Mouse (Mus musculus) embryonic fibroblast, embryonic 13.5 days (primary cell): ENCODE measurements around the gene Atp13a2. TPM values are rescaled to one million over a fixed set of nuclear protein-coding genes. Genes with fewer than 3 reads are reported as not detected.
A peak's percentile ranks its signal among the peaks of the same experiment; 100 is the strongest.

Source experiments
- H3K27ac ChIP-seq: 2 replicates; pipeline ENCODE4 v1.5.1; 2012; ENCODE audit warnings: low read length, control low read depth, inconsistent platforms; ENCODE audit not compliant: insufficient read depth
- H3K4me1 ChIP-seq: 2 replicates; pipeline ENCODE4 v1.6.1; 2011; ENCODE audit warnings: low read length; ENCODE audit not compliant: control insufficient read depth, insufficient read depth
- H3K4me3 ChIP-seq: 2 replicates; pipeline ENCODE4 v1.5.1; 2011; ENCODE audit warnings: mild to moderate bottlenecking, control low read depth, low read length; ENCODE audit not compliant: insufficient read depth
- CTCF ChIP-seq: IDR thresholded peaks from 2 replicates; pipeline ENCODE4 v1.5.1; 2011; ENCODE audit warnings: mild to moderate bottlenecking, control low read depth, low read length, moderate library complexity, borderline replicate concordance; ENCODE audit not compliant: insufficient read depth
- POLR2A ChIP-seq: IDR thresholded peaks from 2 replicates; pipeline ENCODE4 v1.6.1; 2011; ENCODE audit warnings: low read depth, mild to moderate bottlenecking, control low read depth, low read length, moderate library complexity
- polyA plus RNA-seq: library from polyadenylated mRNA; stranded (reverse); fragments of >200 nt; gene quantifications from 2 replicates; pipeline ENCODE4 v1.2.4, GENCODE M21; 2011; ENCODE audit warnings: low read depth; ENCODE audit not compliant: missing spikeins, insufficient read length

Gene Atp13a2
- polyA plus RNA-seq, 1 experiment: 16.6 TPM

GRCm38 (mm10) chr4:141024992-141025391, 38.3 kb downstream of the Atp13a2 start:
- no peak overlapping the region for H3K27ac ChIP-seq
- no peaks in the 10 kb centered on the region for H3K4me1 ChIP-seq
- H3K4me3 ChIP-seq: no peak overlapping the region
- TF ChIP-seq POLR2A (no peak), CTCF (no peak)

GRCm38 (mm10) chr4:141030541-141031206, 44.0 kb downstream of the Atp13a2 start:
- TF ChIP-seq POLR2A (no peak), CTCF (no peak)
- Histone ChIP-seq H3K27ac (no peak overlapping the region), H3K4me3 (no peak overlapping the region), H3K4me1 (no peaks in the 10 kb centered on the region)

GRCm38 (mm10) chr4:141031733-141032132, 45.1 kb downstream of the Atp13a2 start:
- no peak overlapping the region for H3K27ac ChIP-seq

GRCm38 (mm10) chr4:141033606-141034549, 47.2 kb downstream of the Atp13a2 start:
- H3K27ac ChIP-seq: no peak overlapping the region
- TF ChIP-seq POLR2A (no peak), CTCF (no peak)
- no peaks in the 10 kb centered on the region for H3K4me1 ChIP-seq
- H3K4me3 ChIP-seq: no peak overlapping the region

More at GRCm38 (mm10) chr4:141031733-141032132, 45.1 kb downstream of the Atp13a2 start:
- TF ChIP-seq POLR2A (no peak), CTCF (peak; percentile 92)
- Histone ChIP-seq H3K4me1 (no peaks in the 10 kb centered on the region), H3K4me3 (no peak overlapping the region)

- Histone ChIP-seq H3K4me1 (no peaks in the 10 kb centered on the region), H3K4me3 (no peak overlapping the region), H3K27ac (no peak overlapping the region)
- no peak for TF ChIP-seq POLR2A
- no peak for TF ChIP-seq CTCF
These were observed 54.4 kb downstream of the Atp13a2 start for GRCm38 (mm10) chr4:141041117-141041516.

- no peak overlapping the region for H3K4me3 ChIP-seq
- peak; percentile 89 for TF ChIP-seq CTCF
- no peak for TF ChIP-seq POLR2A
- H3K4me1 ChIP-seq: no peaks in the 10 kb centered on the region
- no peak overlapping the region for H3K27ac ChIP-seq
These were observed 58.1 kb downstream of the Atp13a2 start for GRCm38 (mm10) chr4:141044816-141045215.

GRCm38 (mm10) chr4:141048810-141049475, 62.3 kb downstream of the Atp13a2 start:
- Histone ChIP-seq H3K27ac (no peak overlapping the region), H3K4me3 (no peak overlapping the region), H3K4me1 (no peaks in the 10 kb centered on the region)
- no peak for TF ChIP-seq POLR2A
- no peak for TF ChIP-seq CTCF

- no peak overlapping the region for H3K4me3 ChIP-seq
- TF ChIP-seq POLR2A: no peak
- no peak for TF ChIP-seq CTCF
- no peak overlapping the region for H3K27ac ChIP-seq
- no peaks in the 10 kb centered on the region for H3K4me1 ChIP-seq
These were observed 62.8 kb downstream of the Atp13a2 start for GRCm38 (mm10) chr4:141049476-141049835.

GRCm38 (mm10) chr4:141052442-141052841, 65.8 kb downstream of the Atp13a2 start:
- Histone ChIP-seq H3K4me3 (no peak overlapping the region), H3K4me1 (no peaks in the 10 kb centered on the region), H3K27ac (no peak overlapping the region)
- no peak for TF ChIP-seq CTCF
- no peak for TF ChIP-seq POLR2A

GRCm38 (mm10) chr4:141053138-141053537, 66.5 kb downstream of the Atp13a2 start:
- H3K27ac ChIP-seq: no peak overlapping the region
- TF ChIP-seq POLR2A (no peak), CTCF (no peak)
- H3K4me3 ChIP-seq: no peak overlapping the region
- no peaks in the 10 kb centered on the region for H3K4me1 ChIP-seq
